Mouse (Mus musculus) midbrain, embryonic 11.5 days (tissue): ENCODE data around the gene Barhl1. TPM values are rescaled to one million over a fixed set of nuclear protein-coding genes. Genes with fewer than 3 reads are reported as not detected.
A peak's percentile ranks its signal among the peaks of the same experiment; 100 is the strongest.

Source experiments
- ATAC-seq: fragments of 200-750 bp; cut with Nextera tagmentation; 2 replicates; pipeline ENCODE4 v1.8.0; 2017; ENCODE audit warnings: moderate TSS enrichment, moderate library complexity; ENCODE audit not compliant: low FRiP score
- DNase-seq: peaks from one replicate; pipeline ENCODE4 v3.0.0; 2015; ENCODE audit warnings: low spot score; ENCODE audit errors: missing footprints
- H3K27ac ChIP-seq: fragments of 300-500 bp; sonication (generic); 2 replicates; pipeline ENCODE4 v1.5.1; 2014; ENCODE audit warnings: low read depth, low read length
- H3K27me3 ChIP-seq: fragments of 300-500 bp; sonication (generic); 2 replicates; pipeline ENCODE4 v1.6.1; 2014; ENCODE audit warnings: mild to moderate bottlenecking, low read length, moderate library complexity, mixed read lengths; ENCODE audit not compliant: control insufficient read depth, insufficient read depth
- H3K36me3 ChIP-seq: fragments of 300-500 bp; sonication (generic); 2 replicates; pipeline ENCODE4 v1.6.1; 2014; ENCODE audit warnings: mild to moderate bottlenecking, low read length, moderate library complexity, mixed read lengths; ENCODE audit not compliant: control insufficient read depth, insufficient read depth
- H3K4me1 ChIP-seq: fragments of 300-500 bp; sonication (generic); 2 replicates; pipeline ENCODE4 v1.6.1; 2014; ENCODE audit warnings: low read length; ENCODE audit not compliant: control insufficient read depth, insufficient read depth
- H3K4me2 ChIP-seq: fragments of 300-500 bp; sonication (generic); 2 replicates; pipeline ENCODE4 v1.6.1; 2014; ENCODE audit warnings: mild to moderate bottlenecking, moderate library complexity
- H3K4me3 ChIP-seq: fragments of 300-500 bp; sonication (generic); 2 replicates; pipeline ENCODE4 v1.5.1; 2014; ENCODE audit warnings: low read depth, low read length
- H3K9ac ChIP-seq: fragments of 300-500 bp; sonication (generic); 2 replicates; pipeline ENCODE4 v1.6.1; 2014; ENCODE audit warnings: low read length
- H3K9me3 ChIP-seq: fragments of 300-500 bp; sonication (generic); 2 replicates; pipeline ENCODE4 v1.6.1; 2016; ENCODE audit warnings: low read length; ENCODE audit not compliant: control insufficient read depth
- WGBS: fragments of 180-500 bp; shearing (Covaris S2); extraction: QIAGEN DNeasy Blood & Tissue Kit; methylation state at CpG from one replicate; pipeline ENCODE4 v1.1.7; 2014; 5-methylcytosine and 5-hydroxymethylcytosine counted together
- polyA plus RNA-seq: library from polyadenylated mRNA; unstranded; fragments of >200 nt; fragmentation: Nextera tagmentation; extraction: Ambion mirVana; gene quantifications from 2 replicates; pipeline ENCODE4 v1.2.1, GENCODE M21; 2014

Barhl1 gene
- 12.2 and 12.7 TPM in 2 replicates for polyA plus RNA-seq

DNA sequence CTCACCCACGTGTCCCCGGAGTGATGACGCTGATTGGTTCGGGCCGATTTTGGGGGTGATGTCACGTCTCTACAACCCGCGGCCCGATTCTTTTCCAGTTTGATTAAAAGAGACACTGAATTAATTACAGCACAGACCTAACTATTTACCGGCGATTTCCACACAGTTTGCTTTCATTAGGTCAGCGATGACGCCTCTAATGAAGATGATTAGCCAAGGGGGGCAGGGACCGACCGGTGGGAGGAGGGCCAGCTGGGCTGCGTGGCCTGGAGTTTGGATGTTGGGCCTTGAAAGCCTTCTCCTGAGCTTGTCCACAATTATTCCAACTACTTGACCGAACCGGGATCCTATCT, at the start of gene Barhl1:
TSS of gene Barhl1 (minus strand) at position 156 of the 353 bp plus-strand sequence.
- Histone ChIP-seq H3K4me1 (peaks cover 18% of the 10 kb centered on the region; the same call in 1 of the 2 replicates), H3K27me3 (peaks cover 95% of the 10 kb centered on the region), H3K27ac (peak within 1 kb of the TSS; percentile 48), H3K9ac (peak within 1 kb of the TSS; percentile 65), H3K4me3 (peak within 1 kb of the TSS; percentile 32), H3K4me2 (peak within 1 kb of the TSS; percentile 47), H3K36me3 (no peaks in the 10 kb centered on the region), H3K9me3 (no peaks in the 10 kb centered on the region)
- ATAC-seq (no peak), DNase-seq (peak; percentile 91)
- under 1% methylated on average over 18 of the region's 18 CpGs for WGBS

DNA sequence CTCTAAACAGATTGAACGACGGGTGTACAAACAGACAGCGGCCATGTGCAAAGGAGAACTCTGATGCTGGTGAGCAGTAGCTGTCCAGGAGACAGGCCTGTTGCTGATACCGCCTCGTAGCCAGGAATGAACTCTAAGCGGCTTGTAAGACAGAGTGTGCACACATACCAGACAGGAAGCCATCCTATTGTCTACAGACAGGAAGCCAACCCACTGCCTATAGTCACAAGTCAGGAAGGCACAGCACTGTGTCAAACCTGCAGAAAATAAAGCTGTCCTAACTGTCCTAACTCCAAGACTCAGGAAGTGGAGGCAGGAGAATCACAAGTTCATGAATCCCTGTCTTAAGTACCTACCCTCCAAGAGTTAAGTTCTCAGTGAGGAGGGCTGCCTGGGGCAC, 47.1 kb upstream of the Barhl1 start:
- DNase-seq (no peak), ATAC-seq (no peak)
- Histone ChIP-seq H3K36me3 (no peaks in the 10 kb centered on the region), H3K27me3 (no peaks in the 10 kb centered on the region), H3K27ac (no peak overlapping the region), H3K9me3 (no peaks in the 10 kb centered on the region), H3K9ac (no peak overlapping the region), H3K4me3 (no peak overlapping the region), H3K4me2 (no peak overlapping the region), H3K4me1 (no peaks in the 10 kb centered on the region)
- 90% methylated on average over 6 of the region's 6 CpGs for WGBS

GRCm38 (mm10) chr2:28961636-28962035, 45.2 kb upstream of the Barhl1 start:
- ATAC-seq = no peak
- Histone ChIP-seq H3K9ac (no peak overlapping the region), H3K4me2 (no peak overlapping the region), H3K4me1 (no peaks in the 10 kb centered on the region), H3K36me3 (no peaks in the 10 kb centered on the region), H3K27ac (no peak overlapping the region), H3K9me3 (no peaks in the 10 kb centered on the region), H3K27me3 (no peaks in the 10 kb centered on the region), H3K4me3 (no peak overlapping the region)
- DNase-seq = no peak
- 68% methylated on average over 5 of the region's 5 CpGs for WGBS

DNA sequence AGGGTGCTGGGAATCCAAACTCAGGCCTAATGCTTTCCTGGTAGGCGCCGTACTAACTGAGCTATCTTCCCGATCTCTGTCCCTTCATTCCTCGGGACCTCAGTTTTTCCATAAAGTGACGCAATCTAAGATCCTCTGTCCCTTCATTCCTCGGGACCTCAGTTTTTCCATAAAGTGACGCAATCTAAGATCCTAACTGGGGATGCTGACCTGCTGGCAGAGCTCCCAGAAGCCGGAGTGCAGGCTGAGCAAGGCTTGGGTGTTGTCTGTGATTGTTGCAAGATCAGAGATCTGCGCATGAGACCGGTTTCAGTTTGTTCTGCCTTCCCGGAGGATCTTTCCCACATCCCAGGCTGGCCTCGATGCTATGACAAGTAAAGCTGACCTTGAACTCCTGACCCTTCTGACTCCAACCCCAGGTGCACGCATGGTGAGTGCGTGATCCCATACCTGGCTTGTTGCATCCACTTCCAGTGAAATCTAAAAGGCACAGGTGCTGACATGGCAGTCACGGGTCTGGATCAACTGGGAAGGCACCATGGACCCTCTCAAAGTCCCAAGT, 44.6 kb upstream of the Barhl1 start:
- no peak overlapping the region for H3K9ac ChIP-seq
- no peaks in the 10 kb centered on the region for H3K4me1 ChIP-seq
- no peak overlapping the region for H3K4me2 ChIP-seq
- DNase-seq (no peak), ATAC-seq (no peak)
- H3K9me3 ChIP-seq = no peaks in the 10 kb centered on the region
- 91% methylated on average over 15 of the region's 15 CpGs for WGBS
- no peak overlapping the region for H3K27ac ChIP-seq
- H3K4me3 ChIP-seq = no peak overlapping the region
- H3K36me3 ChIP-seq = no peaks in the 10 kb centered on the region
- no peaks in the 10 kb centered on the region for H3K27me3 ChIP-seq

- Histone ChIP-seq H3K9me3 (no peaks in the 10 kb centered on the region), H3K4me1 (no peaks in the 10 kb centered on the region), H3K27me3 (no peaks in the 10 kb centered on the region), H3K36me3 (no peaks in the 10 kb centered on the region), H3K4me3 (no peak overlapping the region), H3K27ac (no peak overlapping the region), H3K4me2 (no peak overlapping the region), H3K9ac (no peak overlapping the region)
- WGBS = 85% methylated on average over 4 of the region's 4 CpGs
- DNase-seq = no peak
- no peak for ATAC-seq
These were observed 40.4 kb upstream of the Barhl1 start for GRCm38 (mm10) chr2:28956874-28957273.

DNA sequence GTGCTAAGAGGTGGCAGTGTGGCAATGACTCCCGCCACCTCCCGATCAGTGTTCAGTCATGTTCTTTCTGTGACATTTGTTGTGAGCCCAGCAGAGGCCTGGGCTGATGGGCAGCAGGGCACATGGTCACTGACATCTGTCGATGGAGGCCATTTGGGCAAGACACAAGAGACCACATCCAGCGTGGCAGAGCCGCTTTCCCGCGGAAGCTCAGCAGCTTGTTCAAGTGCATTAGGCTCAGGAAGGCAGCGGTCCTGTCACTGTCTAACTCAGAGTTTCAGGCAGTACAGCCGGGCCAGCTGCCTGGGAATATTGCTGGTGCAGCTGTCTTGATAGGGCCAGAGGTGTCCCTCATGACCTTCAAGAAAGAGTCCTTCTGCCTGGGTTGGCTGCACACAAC, 38.1 kb upstream of the Barhl1 start:
- Histone ChIP-seq H3K4me3 (no peak overlapping the region), H3K27me3 (no peaks in the 10 kb centered on the region), H3K36me3 (no peaks in the 10 kb centered on the region), H3K4me1 (no peaks in the 10 kb centered on the region), H3K4me2 (no peak overlapping the region), H3K27ac (no peak overlapping the region), H3K9ac (no peak overlapping the region), H3K9me3 (no peaks in the 10 kb centered on the region)
- WGBS = 87% methylated on average over 9 of the region's 9 CpGs
- DNase-seq = no peak
- no peak for ATAC-seq

GRCm38 (mm10) chr2:28952981-28953380, 36.5 kb upstream of the Barhl1 start:
- no peak for DNase-seq

DNA sequence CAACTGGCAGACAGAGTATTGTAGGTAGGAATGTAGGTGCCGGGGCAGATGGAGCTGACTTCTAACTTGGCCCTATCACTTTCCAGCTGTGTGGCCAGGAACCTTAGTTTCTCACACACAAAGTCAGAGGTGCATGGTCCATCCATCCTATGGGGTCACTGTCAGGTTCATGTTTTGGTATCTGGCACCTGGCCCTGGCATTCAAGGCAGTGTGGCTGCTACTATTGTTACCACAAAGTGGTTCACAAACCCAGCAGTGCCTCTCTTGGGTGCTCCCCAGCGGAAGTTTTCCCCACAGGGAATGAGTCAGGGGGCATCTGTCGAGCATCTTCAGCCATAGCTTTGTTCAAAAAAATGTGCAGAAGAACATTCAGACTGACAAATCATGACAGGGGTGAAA, 29.8 kb upstream of the Barhl1 start:
- no peaks in the 10 kb centered on the region for H3K36me3 ChIP-seq
- no peaks in the 10 kb centered on the region for H3K9me3 ChIP-seq
- peaks cover 5% of the 10 kb centered on the region for H3K4me1 ChIP-seq
- WGBS = 84% methylated on average over 3 of the region's 3 CpGs
- H3K4me2 ChIP-seq = no peak overlapping the region
- ATAC-seq (no peak), DNase-seq (no peak)
- no peak overlapping the region for H3K4me3 ChIP-seq
- no peaks in the 10 kb centered on the region for H3K27me3 ChIP-seq
- H3K9ac ChIP-seq = no peak overlapping the region
- H3K27ac ChIP-seq = no peak overlapping the region

More at GRCm38 (mm10) chr2:28952981-28953380, 36.5 kb upstream of the Barhl1 start:
- H3K9me3 ChIP-seq = no peaks in the 10 kb centered on the region
- no peaks in the 10 kb centered on the region for H3K36me3 ChIP-seq
- H3K27ac ChIP-seq = no peak overlapping the region
- H3K27me3 ChIP-seq = no peaks in the 10 kb centered on the region
- no peak overlapping the region for H3K4me2 ChIP-seq
- no peak for ATAC-seq
- no peak overlapping the region for H3K4me3 ChIP-seq
- 47% methylated on average over 8 of the region's 8 CpGs for WGBS
- no peak overlapping the region for H3K9ac ChIP-seq
- H3K4me1 ChIP-seq = no peaks in the 10 kb centered on the region

- no peak overlapping the region for H3K4me3 ChIP-seq
- no peak overlapping the region for H3K9ac ChIP-seq
- no peak for DNase-seq
- no peaks in the 10 kb centered on the region for H3K9me3 ChIP-seq
- H3K36me3 ChIP-seq = no peaks in the 10 kb centered on the region
- ATAC-seq = no peak
- 73% methylated on average over 6 of the region's 6 CpGs for WGBS
- no peak overlapping the region for H3K27ac ChIP-seq
- H3K4me2 ChIP-seq = no peak overlapping the region
- no peaks in the 10 kb centered on the region for H3K27me3 ChIP-seq
- peaks cover 5% of the 10 kb centered on the region for H3K4me1 ChIP-seq
These were observed 28.9 kb upstream of the Barhl1 start for GRCm38 (mm10) chr2:28945388-28945787.
